Mouse (Mus musculus) midbrain, embryonic 11.5 days (tissue): ENCODE results near the gene Atrn. TPM values are rescaled to one million over a fixed set of nuclear protein-coding genes. Genes with fewer than 3 reads are reported as not detected.

Source experiments
- ATAC-seq: fragments of 200-750 bp; cut with Nextera tagmentation; 2 replicates; pipeline ENCODE4 v1.8.0; 2017; ENCODE audit warnings: moderate TSS enrichment, moderate library complexity; ENCODE audit not compliant: low FRiP score
- DNase-seq: peaks from one replicate; pipeline ENCODE4 v3.0.0; 2015; ENCODE audit warnings: low spot score; ENCODE audit errors: missing footprints
- H3K27ac ChIP-seq: fragments of 300-500 bp; sonication (generic); 2 replicates; pipeline ENCODE4 v1.5.1; 2014; ENCODE audit warnings: low read depth, low read length
- H3K27me3 ChIP-seq: fragments of 300-500 bp; sonication (generic); 2 replicates; pipeline ENCODE4 v1.6.1; 2014; ENCODE audit warnings: mild to moderate bottlenecking, low read length, moderate library complexity, mixed read lengths; ENCODE audit not compliant: control insufficient read depth, insufficient read depth
- H3K36me3 ChIP-seq: fragments of 300-500 bp; sonication (generic); 2 replicates; pipeline ENCODE4 v1.6.1; 2014; ENCODE audit warnings: mild to moderate bottlenecking, low read length, moderate library complexity, mixed read lengths; ENCODE audit not compliant: control insufficient read depth, insufficient read depth
- H3K4me1 ChIP-seq: fragments of 300-500 bp; sonication (generic); 2 replicates; pipeline ENCODE4 v1.6.1; 2014; ENCODE audit warnings: low read length; ENCODE audit not compliant: control insufficient read depth, insufficient read depth
- H3K4me2 ChIP-seq: fragments of 300-500 bp; sonication (generic); 2 replicates; pipeline ENCODE4 v1.6.1; 2014; ENCODE audit warnings: mild to moderate bottlenecking, moderate library complexity
- H3K4me3 ChIP-seq: fragments of 300-500 bp; sonication (generic); 2 replicates; pipeline ENCODE4 v1.5.1; 2014; ENCODE audit warnings: low read depth, low read length
- H3K9ac ChIP-seq: fragments of 300-500 bp; sonication (generic); 2 replicates; pipeline ENCODE4 v1.6.1; 2014; ENCODE audit warnings: low read length
- H3K9me3 ChIP-seq: fragments of 300-500 bp; sonication (generic); 2 replicates; pipeline ENCODE4 v1.6.1; 2016; ENCODE audit warnings: low read length; ENCODE audit not compliant: control insufficient read depth
- WGBS: fragments of 180-500 bp; shearing (Covaris S2); extraction: QIAGEN DNeasy Blood & Tissue Kit; methylation state at CpG from one replicate; pipeline ENCODE4 v1.1.7; 2014; 5-methylcytosine and 5-hydroxymethylcytosine counted together
- polyA plus RNA-seq: library from polyadenylated mRNA; unstranded; fragments of >200 nt; fragmentation: Nextera tagmentation; extraction: Ambion mirVana; gene quantifications from 2 replicates; pipeline ENCODE4 v1.2.1, GENCODE M21; 2014

Gene Atrn
- polyA plus RNA-seq, 1 experiment from 2014 or later: 9.2 TPM

- H3K9me3 ChIP-seq: no peaks in the 10 kb centered on the region
- no peak overlapping the region for H3K9ac ChIP-seq
- H3K4me3 ChIP-seq: no peak overlapping the region
- H3K4me1 ChIP-seq: no peaks in the 10 kb centered on the region
- ATAC-seq: no peak
- no peak overlapping the region for H3K4me2 ChIP-seq
- H3K36me3 ChIP-seq: peaks cover 3% of the 10 kb centered on the region; the same call in 1 of the 2 replicates
- no peak for DNase-seq
- no peak overlapping the region for H3K27ac ChIP-seq
- no peaks in the 10 kb centered on the region for H3K27me3 ChIP-seq
These were observed 71.3 kb downstream of the Atrn start for GRCm38 (mm10) chr2:130977589-130977988.

- H3K4me3 ChIP-seq: no peak overlapping the region
- no peak overlapping the region for H3K4me2 ChIP-seq
- no peak overlapping the region for H3K9ac ChIP-seq
- no peak for DNase-seq
- no peaks in the 10 kb centered on the region for H3K4me1 ChIP-seq
- H3K9me3 ChIP-seq: no peaks in the 10 kb centered on the region
- no peak for ATAC-seq
- H3K36me3 ChIP-seq: peaks cover 6% of the 10 kb centered on the region; the same call in 1 of the 2 replicates
- WGBS: 86% methylated on average over 10 of the region's 10 CpGs
- H3K27me3 ChIP-seq: no peaks in the 10 kb centered on the region
- no peak overlapping the region for H3K27ac ChIP-seq
These were observed 72.0 kb downstream of the Atrn start for GRCm38 (mm10) chr2:130978058-130978847.

GRCm38 (mm10) chr2:130979138-130979537 lies 72.8 kb downstream of the Atrn start:
- DNase-seq (no peak), ATAC-seq (no peak)
- H3K9me3 ChIP-seq: no peaks in the 10 kb centered on the region
- H3K4me2 ChIP-seq: no peak overlapping the region
- H3K27ac ChIP-seq: no peak overlapping the region
- no peaks in the 10 kb centered on the region for H3K27me3 ChIP-seq
- peaks cover 6% of the 10 kb centered on the region; the same call in 1 of the 2 replicates for H3K36me3 ChIP-seq
- no peak overlapping the region for H3K4me3 ChIP-seq
- no peak overlapping the region for H3K9ac ChIP-seq
- H3K4me1 ChIP-seq: no peaks in the 10 kb centered on the region

GRCm38 (mm10) chr2:130992818-130993217 lies 86.5 kb downstream of the Atrn start:
- ATAC-seq: no peak
- no peak overlapping the region for H3K4me3 ChIP-seq
- H3K4me1 ChIP-seq: no peaks in the 10 kb centered on the region
- no peak overlapping the region for H3K9ac ChIP-seq
- WGBS: 92% methylated on average over 2 of the region's 2 CpGs
- no peak for DNase-seq
- no peak overlapping the region for H3K27ac ChIP-seq
- H3K36me3 ChIP-seq: no peaks in the 10 kb centered on the region
- H3K4me2 ChIP-seq: no peak overlapping the region
- H3K9me3 ChIP-seq: no peaks in the 10 kb centered on the region
- H3K27me3 ChIP-seq: no peaks in the 10 kb centered on the region

- Histone ChIP-seq H3K9me3 (no peaks in the 10 kb centered on the region), H3K27ac (no peak overlapping the region), H3K36me3 (no peaks in the 10 kb centered on the region), H3K4me3 (no peak overlapping the region), H3K4me2 (no peak overlapping the region), H3K4me1 (no peaks in the 10 kb centered on the region), H3K27me3 (no peaks in the 10 kb centered on the region), H3K9ac (no peak overlapping the region)
- no peak for DNase-seq
- 85% methylated on average over 2 of the region's 2 CpGs for WGBS
- no peak for ATAC-seq
These were observed 102.8 kb downstream of the Atrn start for GRCm38 (mm10) chr2:131009123-131009522.

- H3K36me3 ChIP-seq: no peaks in the 10 kb centered on the region
- H3K4me2 ChIP-seq: no peak overlapping the region
- no peaks in the 10 kb centered on the region for H3K27me3 ChIP-seq
- DNase-seq: no peak
- no peak for ATAC-seq
- 96% methylated on average over 1 of the region's 1 CpGs for WGBS
- H3K9me3 ChIP-seq: no peaks in the 10 kb centered on the region
- H3K4me3 ChIP-seq: no peak overlapping the region
- H3K27ac ChIP-seq: no peak overlapping the region
- H3K9ac ChIP-seq: no peak overlapping the region
- no peaks in the 10 kb centered on the region for H3K4me1 ChIP-seq
These were observed 104.3 kb downstream of the Atrn start for GRCm38 (mm10) chr2:131010566-131010965.

GRCm38 (mm10) chr2:131025230-131025629 lies 118.9 kb downstream of the Atrn start:
- 90% methylated on average over 2 of the region's 2 CpGs for WGBS
- H3K36me3 ChIP-seq: no peaks in the 10 kb centered on the region
- H3K9ac ChIP-seq: no peak overlapping the region
- no peak overlapping the region for H3K4me2 ChIP-seq
- H3K27me3 ChIP-seq: no peaks in the 10 kb centered on the region
- H3K4me1 ChIP-seq: no peaks in the 10 kb centered on the region
- H3K27ac ChIP-seq: no peak overlapping the region
- DNase-seq (no peak), ATAC-seq (no peak)
- no peak overlapping the region for H3K4me3 ChIP-seq
- no peaks in the 10 kb centered on the region for H3K9me3 ChIP-seq

- DNase-seq (no peak), ATAC-seq (no peak)
- Histone ChIP-seq H3K36me3 (no peaks in the 10 kb centered on the region), H3K9me3 (no peaks in the 10 kb centered on the region), H3K4me3 (no peak overlapping the region), H3K4me1 (no peaks in the 10 kb centered on the region), H3K4me2 (no peak overlapping the region), H3K9ac (no peak overlapping the region), H3K27me3 (no peaks in the 10 kb centered on the region), H3K27ac (no peak overlapping the region)
- WGBS: 82% methylated on average over 3 of the region's 3 CpGs
These were observed 120.6 kb downstream of the Atrn start for GRCm38 (mm10) chr2:131026941-131027340.

GRCm38 (mm10) chr2:131029065-131029935 lies 123.0 kb downstream of the Atrn start:
- Histone ChIP-seq H3K4me2 (no peak overlapping the region), H3K9ac (no peak overlapping the region), H3K4me3 (no peak overlapping the region), H3K27me3 (no peaks in the 10 kb centered on the region), H3K27ac (no peak overlapping the region), H3K9me3 (no peaks in the 10 kb centered on the region), H3K4me1 (no peaks in the 10 kb centered on the region), H3K36me3 (no peaks in the 10 kb centered on the region)
- ATAC-seq: no peak
- DNase-seq: no peak
- WGBS: 79% methylated on average over 9 of the region's 9 CpGs
